Mouse (Mus musculus) forebrain, embryonic 11.5 days (tissue): ENCODE measurements at regions not wholly inside any gene's neighbourhood (a gene's known extent, or its start where the extent isn't known, plus 50 kb on each side); places are given as distances from the start of the nearest gene placed in this dataset.

Source experiments
- ATAC-seq: fragments of 200-750 bp; cut with Nextera tagmentation; replicated peaks from 2 replicates; pipeline ENCODE4 v1.8.0; 2017; ENCODE audit warnings: moderate TSS enrichment; ENCODE audit not compliant: low FRiP score
- DNase-seq: peaks from one replicate; pipeline ENCODE4 v3.0.0-alpha.2; 2017; ENCODE audit warnings: low spot score
- H3K27ac ChIP-seq: fragments of 300-500 bp; sonication (generic); 2 replicates; pipeline ENCODE4 v1.5.1; 2014; ENCODE audit warnings: low read depth, low read length
- H3K27me3 ChIP-seq: fragments of 300-500 bp; sonication (generic); 2 replicates; pipeline ENCODE4 v1.6.1; 2014; ENCODE audit warnings: mild to moderate bottlenecking, low read length, mixed read lengths; ENCODE audit not compliant: control insufficient read depth, insufficient read depth
- H3K36me3 ChIP-seq: fragments of 300-500 bp; sonication (generic); 2 replicates; pipeline ENCODE4 v1.6.1; 2014; ENCODE audit warnings: mild to moderate bottlenecking, low read length, moderate library complexity, mixed read lengths; ENCODE audit not compliant: control insufficient read depth, insufficient read depth
- H3K4me1 ChIP-seq: fragments of 300-500 bp; sonication (generic); replicated peaks from 2 replicates; pipeline ENCODE4 v1.6.1; 2014; ENCODE audit warnings: low read length, mixed read lengths; ENCODE audit not compliant: control insufficient read depth, insufficient read depth
- H3K4me2 ChIP-seq: fragments of 300-500 bp; sonication (generic); 2 replicates; pipeline ENCODE4 v1.6.1; 2014; ENCODE audit warnings: low read depth, mild to moderate bottlenecking, low read length, moderate library complexity, mixed read lengths; ENCODE audit not compliant: severe bottlenecking
- H3K4me3 ChIP-seq: fragments of 300-500 bp; sonication (generic); 2 replicates; pipeline ENCODE4 v1.5.1; 2014; ENCODE audit warnings: low read depth, low read length
- H3K9ac ChIP-seq: fragments of 300-500 bp; sonication (generic); 2 replicates; pipeline ENCODE4 v1.6.1; 2014; ENCODE audit warnings: low read length
- H3K9me3 ChIP-seq: fragments of 300-500 bp; sonication (generic); 2 replicates; pipeline ENCODE4 v1.6.1; 2016; ENCODE audit warnings: low read length, mixed read lengths; ENCODE audit not compliant: control insufficient read depth
- WGBS: fragments of 180-500 bp; shearing (Covaris S2); extraction: QIAGEN DNeasy Blood & Tissue Kit; methylation state at CpG from one replicate; pipeline ENCODE4 v1.1.7; 2014; 5-methylcytosine and 5-hydroxymethylcytosine counted together

DNA sequence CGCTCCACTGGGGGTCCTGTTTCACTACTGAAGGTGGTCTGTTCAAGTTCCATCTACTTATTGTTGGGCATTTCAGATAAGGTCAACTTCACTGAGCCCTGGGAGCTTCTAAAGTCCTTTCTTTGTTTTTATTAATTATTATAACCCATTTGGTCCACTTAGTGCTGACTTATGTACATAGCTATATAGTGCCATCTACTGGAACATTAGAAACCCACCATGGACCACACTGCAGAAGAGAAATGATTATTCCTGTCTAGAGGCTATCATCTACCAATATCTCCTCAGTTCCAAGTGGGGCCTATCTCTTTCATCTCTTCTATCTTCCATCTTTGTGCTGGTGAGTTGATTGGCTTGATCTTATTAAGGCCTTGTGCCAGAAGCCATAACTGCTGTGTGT, 294.8 kb downstream of the Gm9008 start:
- H3K4me1 ChIP-seq, result no peaks in the 10 kb centered on the region
- H3K27me3 ChIP-seq, result no peaks in the 10 kb centered on the region
- no peak overlapping the region for H3K27ac ChIP-seq
- no peak overlapping the region for H3K9ac ChIP-seq
- H3K9me3 ChIP-seq, result no peaks in the 10 kb centered on the region
- no peak overlapping the region for H3K4me3 ChIP-seq
- no peaks in the 10 kb centered on the region for H3K36me3 ChIP-seq
- no peak overlapping the region for H3K4me2 ChIP-seq
- WGBS, result 93% methylated on average over 1 of the region's 1 CpGs
- DNase-seq (no peak), ATAC-seq (peak; percentile 53; the same call in 1 of the 2 replicates)
